Mouse (Mus musculus): Measurements from ENCODE around the gene Adap1. TPM values are rescaled to one million over a fixed set of nuclear protein-coding genes. Genes with fewer than 3 reads are reported as not detected.

Adap1 gene
- polyA plus RNA-seq, 1 experiment from 2014 or later = 1.7 TPM

DNA sequence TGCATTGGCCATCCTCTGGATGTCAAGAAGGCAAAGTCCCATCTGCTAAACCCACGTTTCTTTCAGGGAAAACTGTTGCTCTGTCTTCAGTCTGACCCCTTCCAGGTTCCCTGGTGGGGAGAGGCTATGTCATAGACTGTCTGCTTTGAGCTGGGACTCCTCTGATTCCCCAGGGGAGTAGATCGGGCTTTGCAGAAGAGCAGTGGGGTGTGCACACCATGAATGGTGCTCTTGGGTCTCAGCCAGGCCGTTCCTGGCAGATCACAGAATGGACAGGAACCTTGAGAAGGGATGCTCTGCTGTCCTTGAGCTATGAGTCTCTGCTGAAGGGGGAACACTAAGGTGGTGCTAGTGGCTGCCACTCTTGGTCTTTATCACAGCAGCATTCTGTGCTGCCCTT is 76.6 kb downstream of the Adap1 start:
- Histone ChIP-seq H3K27me3 (ENCODE audit: insufficient read depth, low read length) (no peaks in the 10 kb centered on the region), H3K4me1 (ENCODE audit: insufficient read depth, low read length) (peaks cover 14% of the 10 kb centered on the region), H3K27ac (ENCODE audit: low read length) (no peak overlapping the region), H3K9me3 (ENCODE audit: low read length) (no peaks in the 10 kb centered on the region), H3K4me3 (ENCODE audit: low read length) (no peak overlapping the region), H3K36me3 (ENCODE audit: insufficient read depth, low read length) (peaks cover 50% of the 10 kb centered on the region), H3K4me2 (replicated peaks; ENCODE audit: low read depth, low read length) (no peak overlapping the region), H3K9ac (replicated peaks; ENCODE audit: low read length) (no peak overlapping the region)
- no peak for ATAC-seq (ENCODE audit: low FRiP score, low TSS enrichment)
- 87% methylated on average over 3 of the region's 3 CpGs for WGBS

DNA sequence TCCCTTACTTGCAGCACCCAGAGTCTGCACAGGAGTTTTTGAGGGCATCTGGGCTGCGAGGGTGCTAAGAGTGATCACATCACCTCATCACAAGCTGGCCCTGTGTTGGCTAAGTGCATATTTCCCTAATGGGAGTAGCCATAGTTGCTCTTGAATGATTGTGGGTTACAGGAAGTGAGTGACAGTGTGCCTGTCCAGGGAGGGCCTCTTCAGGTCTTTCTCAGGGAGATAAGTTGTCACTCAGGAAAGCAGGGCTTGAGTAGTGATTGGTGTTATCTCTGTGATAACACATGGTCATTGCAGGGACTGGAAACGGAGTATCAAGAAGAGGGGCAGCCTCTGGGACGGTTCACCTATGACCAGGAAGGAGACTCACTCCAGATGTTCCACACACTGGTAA is 77.7 kb downstream of the Adap1 start:
- H3K9ac ChIP-seq (replicated peaks; ENCODE audit: low read length) = no peak overlapping the region
- peaks cover 7% of the 10 kb centered on the region for H3K4me1 ChIP-seq (ENCODE audit: insufficient read depth, low read length)
- WGBS = 84% methylated on average over 3 of the region's 3 CpGs
- ATAC-seq (ENCODE audit: low FRiP score, low TSS enrichment) = no peak
- H3K27me3 ChIP-seq (ENCODE audit: insufficient read depth, low read length) = no peaks in the 10 kb centered on the region
- H3K27ac ChIP-seq (ENCODE audit: low read length) = no peak overlapping the region
- peaks cover 50% of the 10 kb centered on the region for H3K36me3 ChIP-seq (ENCODE audit: insufficient read depth, low read length)
- no peak overlapping the region for H3K4me2 ChIP-seq (replicated peaks; ENCODE audit: low read depth, low read length)
- no peak overlapping the region for H3K4me3 ChIP-seq (ENCODE audit: low read length)
- no peaks in the 10 kb centered on the region for H3K9me3 ChIP-seq (ENCODE audit: low read length)

DNA sequence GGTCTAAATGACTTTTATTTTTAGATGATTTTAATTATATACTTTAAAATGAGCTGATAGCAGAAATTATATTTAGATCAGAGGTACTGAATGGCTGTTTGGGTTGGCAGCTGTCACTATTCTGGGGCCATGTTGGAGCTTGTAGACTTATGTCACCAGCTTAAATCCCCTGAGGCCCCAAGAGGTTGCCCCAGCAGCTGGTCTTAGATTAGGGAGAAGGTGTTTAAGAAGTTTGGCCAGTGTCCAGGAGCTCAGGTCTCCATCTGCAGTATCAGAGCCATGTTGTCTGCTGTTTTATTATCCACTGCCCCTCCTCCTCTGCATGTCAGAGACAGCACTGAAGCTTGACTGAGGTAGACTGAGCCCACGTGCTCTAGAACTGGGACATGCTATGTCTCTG is 82.0 kb downstream of the Adap1 start:
- Histone ChIP-seq H3K36me3 (ENCODE audit: insufficient read depth, low read length) (peaks cover 70% of the 10 kb centered on the region), H3K27me3 (ENCODE audit: insufficient read depth, low read length) (no peaks in the 10 kb centered on the region), H3K9ac (replicated peaks; ENCODE audit: low read length) (no peak overlapping the region), H3K9me3 (ENCODE audit: low read length) (no peaks in the 10 kb centered on the region), H3K27ac (ENCODE audit: low read length) (no peak overlapping the region), H3K4me2 (replicated peaks; ENCODE audit: low read depth, low read length) (no peak overlapping the region), H3K4me3 (ENCODE audit: low read length) (no peak overlapping the region), H3K4me1 (ENCODE audit: insufficient read depth, low read length) (no peaks in the 10 kb centered on the region)
- no peak for ATAC-seq (ENCODE audit: low FRiP score, low TSS enrichment)
- 68% methylated on average over 1 of the region's 1 CpGs for WGBS

DNA sequence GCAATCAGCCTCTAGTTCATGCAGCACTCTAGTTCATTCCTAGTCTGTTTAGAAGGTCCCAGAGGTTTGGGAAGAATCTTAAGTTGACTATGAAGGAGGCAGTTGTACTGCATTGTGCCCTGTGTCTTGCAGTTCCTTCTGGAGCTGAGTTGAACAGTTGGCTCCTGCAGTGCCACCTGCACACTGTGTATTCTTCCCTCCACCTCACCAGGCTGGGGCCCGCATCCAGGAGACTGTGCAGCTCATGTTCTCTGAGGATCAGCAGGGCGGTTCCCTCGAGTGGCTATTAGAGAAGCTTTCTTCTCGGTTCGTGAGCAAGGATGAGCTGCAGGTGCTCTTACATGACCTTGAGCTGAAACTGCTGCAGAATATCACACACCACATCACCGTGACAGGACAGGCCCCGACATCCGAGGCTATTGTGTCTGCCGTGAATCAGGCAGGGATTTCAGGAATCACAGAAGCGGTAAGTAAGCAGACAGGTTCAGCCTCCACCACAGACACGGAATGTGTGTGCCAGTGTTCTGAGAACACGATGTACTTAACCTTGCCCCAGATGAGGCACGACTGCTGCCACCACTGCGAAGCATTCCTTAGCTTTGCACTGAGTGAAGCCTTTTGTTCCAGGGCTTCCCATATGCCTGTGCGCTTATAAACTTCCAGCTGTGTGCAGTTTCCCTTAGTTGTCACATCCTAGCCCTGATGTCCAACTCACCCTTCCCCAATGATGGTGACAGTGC is 84.2 kb downstream of the Adap1 start:
- no peak overlapping the region for H3K4me3 ChIP-seq (ENCODE audit: low read length)
- no peak overlapping the region for H3K27ac ChIP-seq (ENCODE audit: low read length)
- WGBS = 58% methylated on average over 15 of the region's 15 CpGs
- no peaks in the 10 kb centered on the region for H3K9me3 ChIP-seq (ENCODE audit: low read length)
- no peak for ATAC-seq (ENCODE audit: low FRiP score, low TSS enrichment)
- H3K36me3 ChIP-seq (ENCODE audit: insufficient read depth, low read length) = peaks cover 70% of the 10 kb centered on the region
- no peaks in the 10 kb centered on the region for H3K27me3 ChIP-seq (ENCODE audit: insufficient read depth, low read length)
- no peaks in the 10 kb centered on the region for H3K4me1 ChIP-seq (ENCODE audit: insufficient read depth, low read length)
- H3K9ac ChIP-seq (replicated peaks; ENCODE audit: low read length) = no peak overlapping the region
- no peak overlapping the region for H3K4me2 ChIP-seq (replicated peaks; ENCODE audit: low read depth, low read length)

DNA sequence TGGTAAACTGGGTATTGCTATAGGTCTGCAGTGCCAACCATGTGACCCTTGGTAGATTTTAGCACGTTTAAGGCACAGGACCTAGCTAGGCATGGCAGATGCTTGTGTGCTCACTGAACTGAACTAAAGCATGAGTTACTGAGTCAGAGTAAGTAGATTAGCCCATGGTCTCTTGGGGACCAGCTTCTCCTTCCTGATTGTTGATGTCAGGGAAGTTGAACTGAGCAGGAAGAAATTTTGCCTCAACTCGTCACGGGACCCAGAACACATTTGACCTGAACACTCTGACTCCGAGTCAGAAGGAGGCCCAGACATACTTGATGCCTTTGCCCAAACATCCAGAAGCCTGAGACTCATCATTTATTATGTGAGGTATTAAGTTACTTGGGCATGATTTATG is 88.0 kb downstream of the Adap1 start:
- no peak overlapping the region for H3K9ac ChIP-seq (replicated peaks; ENCODE audit: low read length)
- no peaks in the 10 kb centered on the region for H3K27me3 ChIP-seq (ENCODE audit: insufficient read depth, low read length)
- ATAC-seq (ENCODE audit: low FRiP score, low TSS enrichment) = no peak
- H3K36me3 ChIP-seq (ENCODE audit: insufficient read depth, low read length) = peaks cover 82% of the 10 kb centered on the region
- no peak overlapping the region for H3K27ac ChIP-seq (ENCODE audit: low read length)
- H3K4me2 ChIP-seq (replicated peaks; ENCODE audit: low read depth, low read length) = no peak overlapping the region
- no peak overlapping the region for H3K4me3 ChIP-seq (ENCODE audit: low read length)
- no peaks in the 10 kb centered on the region for H3K4me1 ChIP-seq (ENCODE audit: insufficient read depth, low read length)
- no peaks in the 10 kb centered on the region for H3K9me3 ChIP-seq (ENCODE audit: low read length)
- 43% methylated on average over 4 of the region's 4 CpGs for WGBS

DNA sequence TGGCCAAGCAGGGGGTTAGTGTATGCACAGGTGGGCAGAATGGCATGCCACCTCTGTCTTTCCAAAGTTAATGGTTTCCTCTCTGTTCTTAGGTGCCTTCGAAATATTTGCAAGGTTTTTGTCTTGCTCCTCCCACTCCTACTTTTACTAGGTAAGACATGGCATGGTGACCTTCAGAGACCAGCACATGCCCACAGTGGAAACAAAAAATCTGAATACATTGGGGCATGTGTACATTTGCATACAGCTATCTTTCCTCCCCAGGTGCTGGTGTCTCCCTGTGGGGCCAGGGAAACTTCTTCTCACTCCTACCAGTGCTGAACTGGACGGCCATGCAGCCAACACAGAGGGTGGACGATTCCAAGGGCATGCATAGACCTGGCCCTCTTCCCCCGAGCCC is 91.0 kb downstream of the Adap1 start:
- Histone ChIP-seq H3K9me3 (ENCODE audit: low read length) (no peaks in the 10 kb centered on the region), H3K36me3 (ENCODE audit: insufficient read depth, low read length) (peaks cover 84% of the 10 kb centered on the region)
- 84% methylated on average over 4 of the region's 4 CpGs for WGBS

DNA sequence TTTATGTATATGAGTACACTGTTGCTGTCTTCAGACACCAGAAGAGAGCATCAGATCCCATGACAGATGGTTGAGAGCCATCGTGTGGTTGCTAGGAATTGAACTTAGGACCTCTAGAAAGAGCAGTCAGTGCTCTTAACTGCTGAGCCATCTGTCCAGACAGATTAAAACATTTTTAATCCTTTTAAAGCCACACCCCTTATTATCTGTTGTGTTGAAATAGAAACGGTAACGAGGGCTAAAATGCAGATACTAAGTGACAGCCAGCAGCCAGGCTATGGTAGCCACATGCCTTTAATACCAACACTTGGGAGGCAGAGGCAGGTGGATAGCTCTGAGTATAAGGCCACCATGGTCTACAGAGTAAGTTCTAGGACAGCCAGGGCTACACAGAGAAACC is 93.3 kb downstream of the Adap1 start:
- peaks cover 74% of the 10 kb centered on the region for H3K36me3 ChIP-seq (ENCODE audit: insufficient read depth, low read length)
- no peaks in the 10 kb centered on the region for H3K4me1 ChIP-seq (ENCODE audit: insufficient read depth, low read length)
- WGBS = 90% methylated on average over 3 of the region's 3 CpGs
- no peak overlapping the region for H3K27ac ChIP-seq (ENCODE audit: low read length)
- no peak overlapping the region for H3K9ac ChIP-seq (replicated peaks; ENCODE audit: low read length)
- no peaks in the 10 kb centered on the region for H3K9me3 ChIP-seq (ENCODE audit: low read length)
- no peaks in the 10 kb centered on the region for H3K27me3 ChIP-seq (ENCODE audit: insufficient read depth, low read length)
- ATAC-seq (ENCODE audit: low FRiP score, low TSS enrichment) = no peak
- H3K4me3 ChIP-seq (ENCODE audit: low read length) = no peak overlapping the region
- no peak overlapping the region for H3K4me2 ChIP-seq (replicated peaks; ENCODE audit: low read depth, low read length)

More for the DNA sequence above, 91.0 kb downstream of the Adap1 start:
- Histone ChIP-seq H3K9ac (replicated peaks; ENCODE audit: low read length) (no peak overlapping the region), H3K27me3 (ENCODE audit: insufficient read depth, low read length) (no peaks in the 10 kb centered on the region), H3K4me2 (replicated peaks; ENCODE audit: low read depth, low read length) (no peak overlapping the region), H3K27ac (ENCODE audit: low read length) (no peak overlapping the region), H3K4me3 (ENCODE audit: low read length) (no peak overlapping the region), H3K4me1 (ENCODE audit: insufficient read depth, low read length) (no peaks in the 10 kb centered on the region)
- no peak for ATAC-seq (ENCODE audit: low FRiP score, low TSS enrichment)

DNA sequence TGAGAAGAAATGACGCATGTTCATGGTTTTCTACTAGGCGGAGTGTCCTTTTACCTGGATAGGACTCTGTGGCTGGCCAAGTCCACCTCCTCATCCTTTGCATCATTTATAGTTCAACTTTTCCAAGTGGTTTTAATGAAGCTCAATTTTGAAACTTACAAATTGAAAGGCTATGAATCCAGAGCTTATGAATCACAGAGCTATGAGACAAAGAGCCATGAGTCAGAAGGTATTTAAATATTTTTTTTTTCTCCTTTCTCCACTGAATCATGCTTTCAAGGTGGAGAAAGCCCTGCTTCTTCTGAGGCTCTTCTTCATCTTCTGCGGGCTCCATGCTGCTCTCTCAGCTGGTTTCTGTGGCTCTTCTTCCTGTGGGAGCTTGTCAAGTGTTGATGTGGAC is 95.7 kb downstream of the Adap1 start:
- no peak overlapping the region for H3K27ac ChIP-seq (ENCODE audit: low read length)
- no peaks in the 10 kb centered on the region for H3K9me3 ChIP-seq (ENCODE audit: low read length)
- H3K4me2 ChIP-seq (replicated peaks; ENCODE audit: low read depth, low read length) = no peak overlapping the region
- no peaks in the 10 kb centered on the region for H3K4me1 ChIP-seq (ENCODE audit: insufficient read depth, low read length)
- no peaks in the 10 kb centered on the region for H3K27me3 ChIP-seq (ENCODE audit: insufficient read depth, low read length)
- no peak overlapping the region for H3K9ac ChIP-seq (replicated peaks; ENCODE audit: low read length)
- 98% methylated on average over 3 of the region's 3 CpGs for WGBS
- ATAC-seq (ENCODE audit: low FRiP score, low TSS enrichment) = no peak
- no peak overlapping the region for H3K4me3 ChIP-seq (ENCODE audit: low read length)
- H3K36me3 ChIP-seq (ENCODE audit: insufficient read depth, low read length) = peaks cover 72% of the 10 kb centered on the region

DNA sequence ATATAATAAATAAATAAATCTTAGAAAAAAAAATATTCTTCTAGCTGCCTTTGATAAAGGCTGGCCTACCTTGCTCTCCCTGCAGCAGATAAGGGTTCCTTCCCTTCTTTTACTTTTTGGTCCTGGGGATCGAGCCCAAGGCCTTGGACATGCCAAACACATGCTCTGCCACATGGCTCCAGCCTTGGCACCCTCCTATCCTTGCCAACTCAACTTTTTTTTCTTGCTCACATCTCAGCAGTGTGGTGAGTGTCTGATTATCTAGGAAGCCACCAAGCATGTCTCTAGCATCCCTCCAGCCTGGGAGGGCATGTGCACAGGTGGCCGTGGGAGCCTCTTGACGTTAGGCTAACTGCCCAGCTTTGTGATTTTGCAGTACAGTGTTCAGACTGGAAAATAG is 97.1 kb downstream of the Adap1 start:
- Histone ChIP-seq H3K9ac (replicated peaks; ENCODE audit: low read length) (no peak overlapping the region), H3K36me3 (ENCODE audit: insufficient read depth, low read length) (peaks cover 68% of the 10 kb centered on the region), H3K27me3 (ENCODE audit: insufficient read depth, low read length) (no peaks in the 10 kb centered on the region), H3K4me3 (ENCODE audit: low read length) (no peak overlapping the region), H3K4me2 (replicated peaks; ENCODE audit: low read depth, low read length) (no peak overlapping the region), H3K9me3 (ENCODE audit: low read length) (no peaks in the 10 kb centered on the region), H3K27ac (ENCODE audit: low read length) (no peak overlapping the region), H3K4me1 (ENCODE audit: insufficient read depth, low read length) (no peaks in the 10 kb centered on the region)
- 93% methylated on average over 3 of the region's 3 CpGs for WGBS
- no peak for ATAC-seq (ENCODE audit: low FRiP score, low TSS enrichment)

DNA sequence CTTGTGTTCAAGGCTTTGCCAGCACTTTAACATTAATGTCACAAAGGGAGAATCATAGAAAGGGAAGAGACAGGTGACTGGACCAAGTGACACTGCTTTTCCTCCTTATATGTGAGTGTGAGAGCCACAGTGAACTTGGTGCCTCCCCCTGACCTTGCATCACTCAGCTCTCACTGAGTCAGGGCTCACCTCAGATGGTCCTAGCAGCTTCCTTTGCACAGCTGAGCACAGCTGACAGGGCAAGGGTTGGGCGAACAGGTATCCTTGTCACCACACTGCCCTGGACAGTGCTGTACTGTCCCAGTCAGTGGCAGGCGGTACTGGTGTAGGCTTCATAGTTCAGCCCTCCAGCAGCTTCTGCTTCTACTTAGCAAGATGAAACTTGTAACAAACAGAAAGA is 97.8 kb downstream of the Adap1 start:
- Histone ChIP-seq H3K9me3 (ENCODE audit: low read length) (no peaks in the 10 kb centered on the region), H3K36me3 (ENCODE audit: insufficient read depth, low read length) (peaks cover 62% of the 10 kb centered on the region), H3K4me3 (ENCODE audit: low read length) (no peak overlapping the region), H3K4me1 (ENCODE audit: insufficient read depth, low read length) (no peaks in the 10 kb centered on the region), H3K9ac (replicated peaks; ENCODE audit: low read length) (no peak overlapping the region), H3K27ac (ENCODE audit: low read length) (no peak overlapping the region), H3K4me2 (replicated peaks; ENCODE audit: low read depth, low read length) (no peak overlapping the region), H3K27me3 (ENCODE audit: insufficient read depth, low read length) (no peaks in the 10 kb centered on the region)
- no peak for ATAC-seq (ENCODE audit: low FRiP score, low TSS enrichment)
- WGBS = 95% methylated on average over 2 of the region's 2 CpGs

Measured in kidney, embryonic 16.5 days (tissue).